Mouse (Mus musculus) kidney, adult 2 months (tissue): ENCODE measurements around the gene Mia2.

Experiments
- CTCF ChIP-seq: fragments of 200-500 bp; conservative IDR thresholded peaks from 2 replicates; pipeline ENCODE4 v1.5.1; 2011; ENCODE audit warnings: low read depth, mild to moderate bottlenecking, control low read depth, low read length, moderate library complexity, mixed read lengths; ENCODE audit not compliant: insufficient read depth, insufficient read length
- POLR2A ChIP-seq: fragments of 200-500 bp; IDR thresholded peaks from one replicate; pipeline ENCODE4 v1.6.1; 2011; ENCODE audit warnings: low read depth, low read length, control low read depth

- 0 out of 2 replicates have a peak, but pooled peaks have one; percentile 22 for TF ChIP-seq CTCF
- no peak for TF ChIP-seq POLR2A
Observed at GRCm38 (mm10) chr12:59132940-59133339, 37.3 kb downstream of the Mia2 start.
